Mouse (Mus musculus) adrenal gland, adult (tissue): ENCODE results near the gene Zkscan16.

Source experiments
- DNase-seq, 2 experiments: peaks; one replicate each; pipeline ENCODE4 v3.0.0; 2022 to 2023; ENCODE audit warnings: low spot score in 1 of 2; ENCODE audit not compliant: inconsistent age in 2 of 2

Zkscan16 gene

GRCm38 (mm10) chr4:58943420-58944205 lies at the start of gene Zkscan16:
Zkscan16 (plus strand) TSS chr4:58943628.
- DNase-seq = peak; percentile 84 to 93

GRCm38 (mm10) chr4:58894399-58894798 lies 49.0 kb upstream of the Zkscan16 start:
- DNase-seq = no peak

GRCm38 (mm10) chr4:58897436-58897835 lies 46.0 kb upstream of the Zkscan16 start:
- no peak for DNase-seq

- peak in 1 of 2 experiments; percentile 79 for DNase-seq
Measured at GRCm38 (mm10) chr4:58898318-58898717, 45.1 kb upstream of the Zkscan16 start.

GRCm38 (mm10) chr4:58907453-58907852 lies 36.0 kb upstream of the Zkscan16 start:
- DNase-seq = no peak

GRCm38 (mm10) chr4:58910175-58911068 lies 33.0 kb upstream of the Zkscan16 start:
- DNase-seq = peak; percentile 24 to 78

GRCm38 (mm10) chr4:58911069-58911830 lies 32.2 kb upstream of the Zkscan16 start:
- DNase-seq = peak; percentile 77 to 91

GRCm38 (mm10) chr4:58911831-58912628 lies 31.4 kb upstream of the Zkscan16 start:
- peak in 1 of 2 experiments; percentile 75 for DNase-seq

GRCm38 (mm10) chr4:58912629-58913335 lies 30.6 kb upstream of the Zkscan16 start, which contains the start of gene Ecpas:
Ecpas (minus strand) TSS chr4:58912749.
- DNase-seq = peak; percentile 91 to 97

GRCm38 (mm10) chr4:58913336-58914026 lies 29.9 kb upstream of the Zkscan16 start:
- DNase-seq = peak in 1 of 2 experiments; percentile 72

GRCm38 (mm10) chr4:58915081-58915826 lies 28.2 kb upstream of the Zkscan16 start:
- peak; percentile 72 to 89 for DNase-seq

- no peak for DNase-seq
Measured at GRCm38 (mm10) chr4:58923933-58924332, 19.5 kb upstream of the Zkscan16 start.

- DNase-seq = no peak
Measured at GRCm38 (mm10) chr4:58925664-58926063, 17.8 kb upstream of the Zkscan16 start.

- no peak for DNase-seq
Measured at GRCm38 (mm10) chr4:58926120-58926519, 17.3 kb upstream of the Zkscan16 start.

GRCm38 (mm10) chr4:58927661-58928060 lies 15.8 kb upstream of the Zkscan16 start:
- no peak for DNase-seq

- DNase-seq = no peak
Measured at GRCm38 (mm10) chr4:58932541-58932940, 10.9 kb upstream of the Zkscan16 start.

- DNase-seq = no peak
Measured at GRCm38 (mm10) chr4:58934308-58934707, 9.1 kb upstream of the Zkscan16 start.
